Mouse (Mus musculus) bone marrow macrophage, adult 2 months (primary cell): ENCODE measurements around the gene Arfgap3.

ENCODE experiments used
- CTCF ChIP-seq: IDR thresholded peaks from 2 replicates; pipeline ENCODE4 v1.5.1; 2012; ENCODE audit warnings: low read depth, mild to moderate bottlenecking, low read length, moderate library complexity
- POLR2A ChIP-seq: IDR thresholded peaks from 2 replicates; pipeline ENCODE4 v1.6.1; 2012; ENCODE audit warnings: mild to moderate bottlenecking, low read depth, low read length, borderline replicate concordance

DNA sequence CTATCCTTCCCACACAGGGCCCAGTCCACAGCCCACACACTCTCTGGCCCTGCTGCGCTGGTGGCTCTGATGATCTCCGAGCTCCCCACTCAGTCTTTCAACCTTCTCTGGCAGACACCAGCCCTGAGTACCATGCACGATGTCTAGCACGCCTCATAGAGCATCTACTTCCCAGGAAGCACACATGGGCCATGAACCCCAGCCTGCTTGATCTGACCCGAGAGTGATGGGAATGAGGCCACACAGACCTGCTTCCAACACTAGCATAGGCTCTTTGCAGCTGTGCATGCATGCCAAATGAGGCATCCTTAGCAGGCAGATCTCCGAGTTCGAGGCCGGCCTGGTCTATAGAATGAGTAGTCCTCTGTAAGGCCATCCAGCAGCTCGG is 45.2 kb downstream of the Arfgap3 start:
- TF ChIP-seq CTCF (no peak), POLR2A (no peak)
